Mouse (Mus musculus) naive thymus-derived CD4-positive, alpha-beta T cell, adult 2 months (primary cell): ENCODE measurements around the gene Tex14.
"Not testable (repeated sequence)": the region's sequence is repeated elsewhere in the genome, so short reads cannot be mapped to it uniquely, and the experiment has no call there.

Source experiments
- DNase-seq: peaks from one replicate; pipeline ENCODE4 v3.0.0-alpha.2; 2011; ENCODE audit warnings: low read depth

The Tex14 gene

DNA sequence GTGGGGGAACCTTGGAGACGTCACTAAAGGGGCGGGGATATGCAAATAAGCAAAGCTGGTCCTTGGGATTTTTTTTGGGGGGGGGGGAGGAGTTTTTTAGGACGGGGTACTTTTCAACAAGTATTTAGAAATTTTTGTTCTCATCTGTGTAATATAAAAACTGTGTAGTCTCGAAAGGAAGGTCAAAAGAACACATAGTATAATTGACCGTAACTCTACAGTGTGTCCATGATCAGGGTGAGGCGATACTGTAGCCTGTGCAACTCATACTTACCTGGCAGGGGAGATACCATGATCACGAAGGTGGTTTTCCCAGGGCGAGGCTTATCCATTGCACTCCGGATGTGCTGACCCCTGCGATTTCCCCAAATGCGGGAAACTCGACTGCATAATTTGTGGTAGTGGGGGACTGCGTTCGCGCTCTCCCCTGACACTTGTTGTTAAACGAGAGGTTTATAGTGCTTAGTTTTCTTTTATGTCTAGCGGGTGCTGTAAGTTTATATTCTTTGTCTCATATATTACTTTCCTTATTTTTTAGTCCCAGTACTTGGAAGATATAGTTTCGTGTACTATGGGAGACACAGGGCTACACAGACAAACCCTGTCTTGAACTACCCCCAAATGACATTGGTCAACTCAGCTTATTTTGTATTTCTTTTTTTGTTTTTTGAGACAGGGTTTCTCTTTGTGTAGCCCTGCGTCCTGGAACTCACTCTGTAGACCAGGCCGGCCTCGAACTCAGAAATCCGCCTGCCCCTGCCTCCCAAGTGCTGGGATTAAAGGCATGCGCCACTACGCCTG, 21.8 kb downstream of the Tex14 start:
- peak; percentile 95 for DNase-seq

DNA sequence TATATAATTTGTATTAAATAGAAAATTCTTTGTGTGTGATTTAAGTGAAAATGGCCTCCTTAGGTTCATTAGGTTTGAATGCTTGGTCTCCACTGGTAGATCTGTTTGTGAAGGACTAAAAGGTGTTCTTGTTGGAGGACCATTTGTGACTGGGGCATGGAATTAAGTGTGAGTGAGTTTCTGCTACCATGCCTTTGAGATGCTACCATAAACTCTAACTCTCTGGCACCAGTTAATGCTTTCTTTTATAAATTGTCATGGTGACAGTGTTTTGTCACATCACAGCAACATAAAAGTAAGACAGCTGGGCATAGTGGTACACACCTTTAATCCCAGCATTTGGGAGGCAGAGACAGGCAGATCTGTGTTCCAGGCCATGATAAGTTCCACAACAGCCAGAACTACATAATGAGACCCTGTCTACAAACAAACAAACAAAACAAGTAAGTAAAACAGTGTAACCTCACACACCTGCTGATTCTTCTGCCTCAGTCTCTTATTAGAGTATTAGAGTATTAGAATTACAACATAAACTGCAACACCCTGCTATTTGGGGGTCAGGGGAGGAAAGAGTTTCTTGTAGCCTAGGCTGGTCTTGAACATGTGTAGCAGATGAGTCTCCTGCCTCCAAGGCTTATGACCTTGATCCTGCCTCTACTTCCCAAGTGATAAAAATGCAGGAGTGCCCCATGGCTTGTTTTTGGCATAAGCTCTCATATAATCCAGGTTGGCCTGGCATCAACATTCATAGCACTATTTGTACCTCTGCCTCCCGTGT, 22.6 kb downstream of the Tex14 start:
- peak; percentile 67 for DNase-seq

DNA sequence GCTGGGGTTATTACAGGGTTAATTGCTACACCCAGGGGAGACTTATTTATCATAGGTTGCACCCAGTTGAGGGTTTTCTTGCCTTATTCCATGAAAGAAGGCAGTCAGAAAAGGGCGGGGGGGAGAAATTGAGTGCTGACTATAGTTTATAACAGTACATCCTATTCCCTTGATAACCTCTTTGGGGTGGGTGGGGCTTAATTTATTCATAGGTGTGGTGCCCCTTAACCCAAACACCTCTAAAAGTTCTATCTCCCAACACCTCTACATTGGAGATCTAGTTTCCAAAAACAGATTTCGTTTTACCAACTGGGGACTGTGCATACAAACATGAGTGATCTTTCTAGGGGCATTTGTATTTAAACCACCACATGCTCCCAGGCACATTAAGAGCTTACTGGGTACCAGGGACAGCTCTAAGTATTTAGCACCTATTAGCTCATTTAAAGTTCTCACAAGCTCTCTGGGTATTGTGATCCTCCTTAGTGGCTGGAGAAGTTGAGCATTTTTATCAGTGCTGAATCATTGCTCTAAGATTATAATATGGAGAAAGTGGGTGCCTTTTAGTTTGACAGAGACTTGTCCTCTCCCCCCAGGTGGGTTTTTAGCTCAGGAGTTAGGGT, 23.3 kb downstream of the Tex14 start:
- no peak for DNase-seq

DNA sequence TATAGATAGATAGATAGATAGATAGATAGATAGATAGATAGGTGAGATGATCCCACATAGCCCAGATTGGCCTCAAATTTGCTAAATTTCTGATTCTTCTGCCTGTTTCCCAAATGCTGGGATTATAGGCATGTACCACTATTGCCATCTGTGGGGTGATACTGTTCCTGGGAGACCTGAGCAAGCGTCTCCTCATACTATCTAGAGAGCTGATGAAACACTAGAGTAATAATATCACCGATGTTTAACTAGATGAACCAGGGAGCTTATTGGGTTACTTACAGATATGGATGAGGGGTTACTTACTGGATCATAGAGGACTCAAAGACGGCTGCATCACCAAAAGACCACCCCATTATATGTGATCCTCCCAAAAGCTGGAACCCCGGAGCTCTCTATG, 24.5 kb downstream of the Tex14 start:
- DNase-seq = no peak

DNA sequence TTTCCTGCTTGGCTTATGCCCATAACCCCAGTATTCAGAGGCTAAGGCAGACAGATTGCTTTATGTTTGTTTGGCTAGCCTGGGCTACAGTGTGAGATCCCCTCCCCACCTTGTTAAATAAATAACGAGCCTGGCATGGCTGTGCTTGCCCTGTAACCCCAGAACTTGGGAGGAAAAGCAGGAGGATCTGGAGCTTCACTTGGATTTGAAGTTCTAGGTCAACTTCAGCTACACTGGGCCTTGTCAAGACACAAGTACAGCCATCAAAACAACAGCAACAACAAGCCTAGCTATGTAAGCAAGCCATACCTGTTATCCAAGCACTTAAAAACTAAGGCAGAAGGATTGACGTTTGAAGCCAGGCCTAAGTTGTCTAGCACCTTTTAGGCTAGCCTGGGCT, 25.5 kb downstream of the Tex14 start:
- no peak for DNase-seq

DNA sequence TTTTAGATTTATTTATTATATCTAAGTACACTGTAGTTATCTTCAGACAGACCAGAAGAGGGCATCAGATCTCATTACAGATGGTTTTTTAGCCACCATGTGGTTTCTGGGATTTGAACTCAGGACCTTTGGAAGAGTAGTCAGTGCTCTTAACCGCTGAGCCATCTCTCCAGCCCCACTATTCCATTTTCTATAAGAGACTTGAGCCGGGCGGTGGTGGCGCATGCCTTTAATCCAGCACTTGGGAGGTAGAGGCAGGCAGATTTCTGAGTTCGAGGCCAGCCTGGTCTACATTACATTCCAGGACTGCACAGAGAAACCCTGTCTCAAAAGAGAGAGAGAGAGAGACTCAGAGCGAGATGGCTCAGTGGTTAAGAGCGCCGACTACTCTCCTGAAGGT, 26.9 kb downstream of the Tex14 start:
- not testable (repeated sequence) for DNase-seq

DNA sequence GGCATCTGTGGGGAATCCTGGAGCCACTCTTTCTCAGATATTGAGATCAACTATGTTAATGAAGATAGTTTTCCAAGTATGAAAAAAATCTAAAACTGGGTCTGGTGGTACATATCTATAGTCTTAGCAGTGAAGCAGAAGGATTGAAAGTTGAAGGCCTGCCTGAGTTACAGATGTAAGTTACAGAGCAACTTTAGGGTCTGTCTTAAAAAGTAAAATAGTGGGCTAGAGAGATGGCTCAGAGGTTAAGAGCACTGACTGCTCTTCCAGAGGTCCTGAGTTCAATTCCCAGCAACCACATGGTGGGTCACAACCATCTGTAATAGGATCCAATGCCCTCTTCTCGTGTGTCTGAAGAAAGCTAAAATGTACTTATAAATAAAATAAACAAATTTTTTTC, 27.6 kb downstream of the Tex14 start:
- DNase-seq = no peak

DNA sequence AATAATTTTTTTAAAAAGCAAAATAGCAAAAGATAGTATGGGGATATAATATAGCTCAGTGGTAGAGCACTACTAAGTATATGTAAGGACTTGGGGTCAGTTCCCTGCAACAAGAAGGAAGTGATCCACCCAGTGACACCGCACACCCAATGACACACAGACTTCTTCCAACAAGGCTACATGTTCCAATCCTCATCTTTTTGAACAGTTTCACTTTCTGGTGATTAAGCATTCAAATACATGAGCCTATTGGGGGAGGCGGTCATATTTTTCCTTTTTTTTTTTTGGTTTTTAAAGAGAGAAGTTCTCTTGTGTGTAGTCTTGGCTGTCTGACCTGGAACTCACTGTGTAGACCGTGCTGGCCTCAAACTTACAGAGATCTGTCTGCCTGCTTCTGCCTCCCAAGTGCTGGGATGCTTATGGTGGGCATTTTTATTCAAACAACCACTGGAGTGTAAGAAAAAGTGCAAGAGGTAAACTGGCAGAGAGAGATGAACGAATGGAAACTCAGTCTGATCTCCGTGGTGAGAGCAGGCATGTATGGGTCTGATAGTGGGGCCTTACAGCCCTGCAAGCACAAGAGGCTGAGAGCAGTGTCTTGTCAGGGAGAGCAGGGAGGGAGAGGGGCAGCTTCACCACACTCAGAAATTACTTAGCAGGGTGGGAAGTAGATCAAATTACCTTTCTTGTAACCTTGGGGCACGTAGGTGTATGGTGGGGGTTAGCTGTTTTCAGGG, 28.2 kb downstream of the Tex14 start:
- no peak for DNase-seq

DNA sequence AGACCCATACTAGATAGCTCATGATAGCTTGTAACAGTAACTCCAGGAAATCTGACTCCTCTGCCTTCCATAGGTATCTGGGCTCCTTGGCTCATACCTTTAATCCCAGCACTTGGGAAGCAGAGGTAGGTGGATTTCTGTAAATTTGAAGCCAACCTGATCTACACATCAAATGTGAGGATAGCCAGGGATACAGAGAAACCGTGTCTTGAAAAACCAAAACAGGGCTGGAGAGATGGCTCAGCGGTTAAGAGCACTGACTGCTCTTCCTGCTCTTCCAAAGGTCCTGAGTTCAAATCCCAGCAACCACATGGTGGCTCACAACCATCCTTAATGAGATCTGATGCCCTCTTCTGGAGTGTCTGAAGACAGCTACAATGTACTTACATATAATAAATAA, 30.2 kb downstream of the Tex14 start:
- not testable (repeated sequence) for DNase-seq

DNA sequence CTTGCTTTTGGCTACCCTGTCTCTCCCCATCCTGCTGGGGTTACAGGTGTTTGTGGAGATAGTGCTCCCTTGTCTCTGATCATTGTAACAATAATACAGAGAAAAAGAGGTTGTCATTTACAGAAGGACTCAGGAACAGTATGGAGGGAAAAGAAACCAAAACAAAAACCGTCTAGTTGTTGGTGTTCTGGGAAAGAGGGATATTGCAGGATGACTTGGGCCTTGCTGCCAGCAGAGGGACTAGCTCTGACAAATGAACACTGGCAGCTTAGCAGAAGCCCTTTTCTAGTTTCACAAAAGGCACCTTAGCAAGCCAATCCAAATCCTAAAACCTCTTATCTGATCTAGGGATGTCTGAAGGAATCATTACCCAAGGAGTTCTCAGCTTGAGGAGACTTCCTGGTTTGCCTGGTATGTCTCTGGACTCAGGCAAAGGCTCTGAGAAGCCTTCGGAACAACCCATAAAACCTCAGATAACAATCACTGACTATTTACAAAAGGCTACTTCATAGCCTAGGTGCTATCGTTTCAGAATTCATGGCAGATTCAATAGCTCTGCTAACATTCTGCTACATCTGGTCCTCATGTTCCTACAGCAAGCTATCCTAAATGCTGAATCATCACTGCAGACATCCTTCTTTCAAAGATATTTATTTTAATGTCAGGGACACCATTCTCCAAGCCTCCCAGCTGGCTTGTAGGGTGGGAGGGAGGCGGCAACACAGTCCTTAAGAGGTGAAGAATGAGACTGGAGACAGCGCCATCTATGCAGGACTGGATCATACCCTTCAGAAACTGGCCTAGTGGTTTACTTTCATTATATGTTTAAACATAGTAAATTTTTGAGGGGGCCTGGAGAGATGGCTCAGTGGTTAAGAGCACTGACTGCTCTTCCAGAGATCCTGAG, 31.7 kb downstream of the Tex14 start:
- DNase-seq = no peak

DNA sequence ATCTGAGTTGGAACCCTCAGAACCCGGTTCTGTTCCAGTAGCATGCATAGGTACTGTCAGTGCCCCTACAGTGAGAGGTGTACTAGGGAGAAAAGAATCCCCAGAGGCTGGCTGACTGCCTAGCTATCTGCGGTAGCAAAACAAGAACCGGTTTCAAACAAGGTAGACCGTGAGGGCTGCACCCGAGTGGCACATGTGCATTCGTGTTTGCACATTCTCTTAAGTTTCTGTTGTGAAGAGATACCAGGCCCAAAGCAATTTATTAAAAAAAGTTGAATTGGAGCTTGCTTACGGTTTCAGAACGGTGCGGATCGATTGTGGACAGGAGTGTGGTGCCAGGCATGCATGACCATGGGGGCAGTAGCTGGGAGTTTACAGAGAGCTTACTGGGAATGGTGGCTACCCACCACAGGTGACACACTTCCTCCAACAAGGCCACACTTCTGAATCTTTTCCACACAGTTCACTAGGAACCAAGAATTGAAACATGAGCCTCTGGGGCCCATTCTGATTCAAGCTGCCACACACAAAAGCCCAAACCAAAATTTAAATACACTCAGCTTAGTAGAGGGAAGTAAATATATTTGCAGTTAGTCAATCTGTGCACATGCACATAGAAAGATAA, 35.0 kb downstream of the Tex14 start:
- DNase-seq = no peak

DNA sequence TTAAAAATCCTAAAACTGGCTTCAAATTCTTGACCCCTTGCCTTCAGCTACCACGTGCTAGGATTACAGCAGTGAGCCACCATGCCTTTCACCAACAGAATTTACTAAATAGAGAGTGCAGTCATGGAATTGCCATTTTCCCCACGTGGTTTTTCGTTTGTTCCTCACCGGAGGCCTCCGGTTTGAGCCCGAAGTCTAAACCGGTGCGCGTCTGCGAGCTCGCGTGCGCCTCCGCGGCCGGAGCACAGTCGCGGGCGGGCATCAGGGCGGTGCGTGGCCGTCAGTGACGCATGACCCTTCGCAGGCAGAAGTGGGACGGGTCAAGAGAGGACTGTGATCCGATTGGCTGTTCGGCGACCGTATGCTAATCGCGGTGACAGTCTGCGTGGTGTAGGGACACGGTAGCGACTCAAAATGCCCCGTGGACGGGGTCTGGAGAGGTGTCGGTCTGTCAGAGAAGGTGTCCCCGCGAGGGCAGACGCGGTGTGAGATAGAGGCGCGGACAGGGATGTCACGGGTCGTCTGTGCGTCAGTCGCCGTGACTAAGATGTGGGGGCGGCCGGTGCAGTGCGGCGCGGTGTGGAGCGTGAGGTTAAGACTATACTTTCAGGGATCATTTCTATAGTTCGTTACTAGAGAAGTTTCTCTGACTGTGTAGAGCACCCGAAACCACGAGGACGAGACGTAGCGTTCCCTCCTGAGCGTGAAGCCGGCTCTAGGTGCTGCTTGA, 37.9 kb downstream of the Tex14 start:
- peak; percentile 84 for DNase-seq

DNA sequence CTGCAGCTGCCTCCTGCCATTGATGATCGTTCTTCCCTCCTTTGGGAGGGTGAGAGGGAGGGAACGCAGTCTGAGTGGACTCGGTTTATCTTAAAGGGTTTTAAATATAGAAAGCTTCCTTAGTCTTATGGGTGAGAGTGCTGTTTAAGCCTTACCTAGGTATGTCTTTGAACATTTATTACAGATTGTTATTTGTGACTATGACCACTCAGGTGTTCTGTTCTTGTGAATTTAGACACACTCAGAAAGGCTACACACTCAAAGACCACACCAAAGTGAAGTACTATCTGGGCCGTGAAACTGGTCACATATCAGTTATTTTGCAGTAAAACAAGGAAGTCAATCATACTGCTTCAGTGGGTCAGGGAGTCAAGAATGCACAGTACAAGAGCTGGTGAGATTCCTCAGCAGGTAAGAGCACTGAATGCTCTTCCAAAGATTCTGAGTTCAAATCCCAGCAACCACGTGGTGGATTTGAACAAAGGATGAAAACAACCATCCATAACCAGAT, 38.6 kb downstream of the Tex14 start:
- DNase-seq = peak; percentile 89

DNA sequence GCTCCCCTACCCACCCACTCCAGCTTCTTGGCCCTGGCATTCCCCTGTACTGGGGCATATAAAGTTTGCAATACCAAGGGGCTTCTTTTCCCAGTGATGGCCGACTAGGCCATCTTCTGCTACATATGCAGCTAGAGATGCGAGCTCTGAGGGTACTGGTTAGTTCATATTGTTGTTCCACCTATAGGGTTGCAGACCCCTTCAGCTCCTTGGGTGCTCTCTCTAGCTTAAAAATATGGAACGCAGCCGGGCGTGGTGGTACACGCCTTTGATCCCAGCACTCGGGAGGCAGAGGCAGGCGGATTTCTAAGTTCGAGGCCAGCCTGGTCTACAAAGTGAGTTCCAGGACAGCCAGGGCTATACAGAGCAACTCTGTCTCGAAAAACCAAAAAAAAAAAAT, 39.2 kb downstream of the Tex14 start:
- not testable (repeated sequence) for DNase-seq

DNA sequence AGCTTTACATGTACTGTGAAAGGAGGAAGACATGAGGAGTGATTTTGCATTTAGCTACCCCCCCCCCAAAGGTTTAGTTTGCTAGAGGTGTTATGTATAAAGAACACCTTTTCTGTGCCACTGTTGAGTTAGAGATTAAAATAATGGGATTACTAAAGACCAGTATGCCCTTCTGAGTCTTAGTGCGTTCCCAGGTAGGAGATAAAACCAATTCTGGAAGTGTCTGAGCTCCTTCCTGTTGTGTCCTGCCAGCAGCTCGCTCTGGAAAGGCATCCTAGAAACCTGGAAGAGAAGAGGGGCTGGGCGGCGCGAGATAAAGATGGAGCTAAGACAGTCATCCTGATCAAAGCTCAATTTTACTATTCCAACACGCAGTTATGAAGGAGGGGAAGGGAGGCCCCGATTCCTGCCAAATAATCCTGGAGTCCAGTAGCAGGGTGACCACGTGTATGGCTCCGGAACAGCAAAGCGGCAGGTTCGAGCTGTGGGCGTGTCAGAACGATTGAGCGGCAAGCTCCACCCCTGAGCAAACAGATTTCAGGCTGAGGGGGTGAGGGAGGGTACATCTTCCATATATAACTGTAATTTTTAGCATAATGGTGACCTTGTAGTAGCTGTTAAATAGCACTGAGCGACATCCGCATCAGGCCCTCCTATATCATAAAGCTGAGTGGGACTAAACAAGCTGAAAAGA, 40.0 kb downstream of the Tex14 start:
- no peak for DNase-seq

DNA sequence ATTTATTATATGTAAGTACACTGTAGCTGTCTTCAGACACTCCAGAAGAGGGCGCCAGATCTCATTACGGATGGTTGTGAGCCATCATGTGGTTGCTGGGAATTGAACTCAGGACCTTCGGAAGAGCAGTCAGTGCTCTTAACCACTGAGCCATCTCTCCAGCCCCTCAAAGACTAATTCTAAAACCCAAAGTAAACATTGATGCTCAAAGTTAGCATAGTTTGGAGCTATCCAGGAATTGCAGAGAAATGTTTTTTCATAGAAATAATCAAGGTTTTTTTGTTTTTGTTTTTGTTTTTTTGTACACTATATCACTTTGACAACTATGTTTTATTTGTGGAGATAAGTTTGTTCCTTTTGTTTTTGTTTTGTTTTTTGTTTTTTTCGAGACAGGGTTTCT, 40.7 kb downstream of the Tex14 start:
- DNase-seq = not testable (repeated sequence)

DNA sequence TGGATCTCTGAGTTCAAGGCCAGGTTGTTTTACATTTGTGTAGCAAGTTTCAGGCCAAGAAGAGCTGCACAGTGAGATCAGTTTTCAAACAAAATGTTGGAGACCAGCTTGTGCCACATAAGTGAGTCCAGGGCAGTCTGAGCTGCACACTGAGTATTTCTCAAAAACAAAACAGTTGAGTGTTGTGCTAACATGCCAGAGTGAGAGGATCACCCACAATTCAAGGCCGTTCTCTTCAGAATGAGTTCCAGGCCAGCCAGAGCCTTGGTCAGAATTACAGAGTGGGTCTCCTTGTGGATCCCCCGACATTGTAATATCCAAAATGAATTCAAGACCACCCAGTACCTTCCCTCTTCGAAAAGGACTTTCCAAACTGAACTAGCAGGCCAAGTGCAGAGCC, 41.3 kb downstream of the Tex14 start:
- no peak for DNase-seq

DNA sequence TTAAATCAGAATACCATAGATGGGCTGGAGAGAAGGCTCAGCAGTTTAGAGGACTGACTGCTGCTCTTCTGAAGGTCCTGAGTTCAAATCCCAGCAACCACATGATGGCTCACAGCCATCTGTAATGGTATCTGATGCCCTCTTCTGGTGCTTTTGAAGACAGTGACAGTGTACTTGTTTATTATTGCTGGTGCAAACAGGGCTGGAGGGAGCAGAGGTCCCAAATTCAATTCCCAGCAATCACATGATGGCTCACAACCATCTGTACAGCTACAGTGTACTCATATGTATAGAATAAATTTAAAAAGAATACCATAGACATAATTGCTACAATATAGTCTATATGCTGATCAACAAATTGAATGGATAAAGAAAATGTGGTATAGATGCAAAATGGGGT, 42.6 kb downstream of the Tex14 start:
- DNase-seq = no peak

DNA sequence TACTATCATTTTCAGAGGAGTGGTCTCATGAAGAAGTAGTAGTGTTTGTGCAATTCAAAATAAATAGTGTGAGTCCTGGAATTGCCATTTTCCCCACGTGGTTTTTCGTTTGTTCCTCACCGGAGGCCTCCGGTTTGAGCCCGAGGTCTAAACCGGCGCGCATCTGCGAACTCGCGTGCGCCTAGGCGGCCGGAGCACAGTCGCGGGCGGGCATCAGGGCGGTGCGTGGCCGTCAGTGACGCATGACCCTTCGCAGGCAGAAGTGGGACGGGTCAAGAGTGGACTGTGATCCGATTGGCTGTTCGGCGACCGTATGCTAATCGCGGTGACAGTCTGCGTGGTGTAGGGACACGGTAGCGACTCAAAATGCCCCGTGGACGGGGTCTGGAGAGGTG, 43.2 kb downstream of the Tex14 start:
- DNase-seq = peak; percentile 74
